Mouse (Mus musculus) myocyte (in vitro differentiated cells): ENCODE measurements at regions not wholly inside any gene's neighbourhood (a gene's known extent, or its start where the extent isn't known, plus 50 kb on each side); places are given as distances from the start of the nearest gene placed in this dataset.

Source experiments
- E2F4 ChIP-seq: IDR thresholded peaks from one replicate; pipeline ENCODE4 v1.6.1; 2011; ENCODE audit warnings: mild to moderate bottlenecking, control low read depth, moderate library complexity; ENCODE audit not compliant: insufficient read depth
- MAX ChIP-seq: IDR thresholded peaks from one replicate; pipeline ENCODE4 v1.6.1; 2011; ENCODE audit warnings: low read depth, mild to moderate bottlenecking, control low read depth
- MYOG ChIP-seq, 3 experiments: IDR thresholded peaks; one replicate each; pipeline ENCODE4 v1.6.1; 2011; ENCODE audit warnings: control low read depth in 2 of 3, low read depth in 2 of 3, mild to moderate bottlenecking in 2 of 3; ENCODE audit not compliant: insufficient read length in 2 of 3, control insufficient read depth in 1 of 3, insufficient read depth in 1 of 3
- POLR2A ChIP-seq: IDR thresholded peaks from one replicate; pipeline ENCODE4 v1.6.1; 2011; ENCODE audit warnings: low read depth, mild to moderate bottlenecking, control low read depth, moderate library complexity; ENCODE audit not compliant: insufficient read length
- POLR2AphosphoS2 ChIP-seq: IDR thresholded peaks from one replicate; pipeline ENCODE4 v1.6.1; 2011; ENCODE audit warnings: low read depth, control low read depth; ENCODE audit not compliant: insufficient read length
- REST ChIP-seq: IDR thresholded peaks from one replicate; pipeline ENCODE4 v1.6.1; 2011; ENCODE audit warnings: mild to moderate bottlenecking, control low read depth, moderate library complexity; ENCODE audit not compliant: insufficient read depth, insufficient read length

GRCm38 (mm10) chr16:24139109-24139508 lies 150.5 kb upstream of the Bcl6 start:
- no peak for TF ChIP-seq POLR2A
- no peak for TF ChIP-seq POLR2AphosphoS2
- TF ChIP-seq REST, result no peak
- TF ChIP-seq E2F4, result no peak
- TF ChIP-seq MAX, result no peak
- no peak for TF ChIP-seq MYOG (IDR thresholded peaks at IDR 0.05; ENCODE audit: control insufficient read depth in 1 of 3, insufficient read depth in 1 of 3, insufficient read length in 2 of 3, low read depth in 2 of 3)
